In genomic region chr13:83635218-83635617, GRCm38 (mm10) we compare ENCODE assay signal across 15 mouse cellular contexts.
"Had no signal": no experiment of that assay in that cellular context is flagged by ENCODE, and none has a peak within 500 bp of the region (broad histone marks: within the 10 kb centered on the region; RNA-seq: fewer than 3 reads in every experiment).

No protein-coding gene starts in this region.

- H3K4me3 ChIP-seq: lung, embryonic 15.5 days; megakaryocyte, embryonic 14.5 days; midbrain, embryonic 13.5 days; midbrain, embryonic 15.5 days; neural tube, embryonic 12.5 days had no signal

- H3K27me3 ChIP-seq: lung, embryonic 15.5 days; megakaryocyte, embryonic 14.5 days; midbrain, embryonic 13.5 days; midbrain, embryonic 15.5 days; neural tube, embryonic 12.5 days had no signal

- H3K4me2 ChIP-seq: lung, embryonic 15.5 days; midbrain, embryonic 11.5 days; midbrain, embryonic 13.5 days; midbrain, embryonic 15.5 days; neural tube, embryonic 12.5 days had no signal

- H3K9me3 ChIP-seq: lung, embryonic 15.5 days; megakaryocyte, embryonic 14.5 days; midbrain, embryonic 13.5 days; midbrain, embryonic 15.5 days; neural tube, embryonic 12.5 days had no signal

- ATAC-seq: lung, postnatal 0 days; midbrain, embryonic 13.5 days; midbrain, embryonic 15.5 days had no signal

- H3K4me1 ChIP-seq: lung, embryonic 15.5 days; midbrain, embryonic 13.5 days; midbrain, embryonic 15.5 days; neural tube, embryonic 12.5 days had no signal

- H3K9ac ChIP-seq: lung, embryonic 15.5 days; midbrain, embryonic 13.5 days; midbrain, embryonic 15.5 days; neural tube, embryonic 12.5 days had no signal

- H3K27ac ChIP-seq: lung, embryonic 15.5 days; macrophage; midbrain, embryonic 13.5 days; midbrain, embryonic 15.5 days; neural tube, embryonic 12.5 days had no signal

- DNase-seq: lung, adult 2 months; lung, postnatal 14 days; lung, postnatal 36 days; right cerebral cortex, postnatal 14 days; thymus, adult 18-20 months; thymus, postnatal 14 days; thymus, postnatal 36 days had no signal

- H3K36me3 ChIP-seq: lung, embryonic 15.5 days; midbrain, embryonic 13.5 days; midbrain, embryonic 15.5 days; neural tube, embryonic 12.5 days had no signal
